Mouse (Mus musculus): ENCODE measurements around the gene Chrm3.

Chrm3 gene

DNA sequence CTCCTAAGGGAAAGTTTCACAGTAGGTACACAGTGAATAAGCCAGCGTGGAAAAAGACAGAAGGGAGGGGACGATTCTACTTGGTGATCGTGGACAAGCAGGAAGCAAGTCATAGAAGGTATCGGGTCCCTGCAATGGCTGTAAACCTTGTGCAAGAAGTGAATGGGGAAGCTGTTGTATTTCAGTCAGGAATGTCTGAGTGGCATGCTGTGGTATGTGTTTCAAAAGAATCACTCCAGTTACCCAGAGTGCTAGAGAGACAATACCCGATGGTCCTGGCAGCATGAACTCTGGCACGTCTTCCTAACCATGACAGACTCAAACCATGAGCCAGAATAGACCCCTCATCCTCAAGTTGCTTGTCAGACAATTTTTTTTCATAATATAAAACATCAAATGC, 375.0 kb downstream of the Chrm3 start:
- no peak for DNase-seq (ENCODE audit: low spot score)

DNA sequence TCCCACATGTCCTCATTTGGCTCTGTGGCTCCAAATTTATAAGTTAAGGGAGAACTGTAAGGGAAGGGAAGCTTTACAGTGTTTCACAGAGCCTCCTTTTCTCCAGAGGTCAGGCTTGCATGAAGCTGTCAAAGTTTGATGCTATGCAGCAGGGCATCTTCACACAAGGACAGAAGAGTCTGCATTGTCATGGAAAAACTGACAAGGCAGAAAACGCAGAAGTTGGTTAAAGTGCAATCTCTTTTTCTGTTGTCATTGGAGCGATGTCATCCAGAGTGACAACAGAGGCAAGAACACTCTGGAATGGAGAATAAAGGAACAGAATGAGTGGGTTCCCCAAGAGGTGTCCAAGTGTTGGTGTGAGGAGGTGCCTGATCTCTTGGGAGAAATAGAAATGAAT, 377.4 kb downstream of the Chrm3 start:
- DNase-seq (ENCODE audit: low spot score) = no peak

DNA sequence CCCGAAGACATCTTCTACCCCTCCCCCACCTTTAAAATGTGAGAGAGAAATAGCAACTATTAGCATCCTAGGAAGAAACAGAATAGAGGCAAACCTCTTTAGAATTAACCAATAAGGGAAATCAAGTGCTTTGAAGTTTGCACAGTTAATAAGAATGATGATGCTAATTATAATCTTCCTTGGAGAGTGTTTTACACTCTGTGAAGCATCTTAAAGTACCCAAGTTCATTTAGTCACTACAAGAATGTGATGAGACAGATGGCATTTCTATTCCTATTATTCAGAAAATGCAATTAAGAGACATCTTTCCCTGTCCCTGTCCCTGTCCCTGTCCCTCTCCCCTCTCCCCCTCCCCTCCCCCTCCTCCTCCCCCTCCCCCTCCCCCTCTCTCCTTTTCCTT, 382.9 kb downstream of the Chrm3 start:
- DNase-seq (ENCODE audit: low spot score) = no peak

DNA sequence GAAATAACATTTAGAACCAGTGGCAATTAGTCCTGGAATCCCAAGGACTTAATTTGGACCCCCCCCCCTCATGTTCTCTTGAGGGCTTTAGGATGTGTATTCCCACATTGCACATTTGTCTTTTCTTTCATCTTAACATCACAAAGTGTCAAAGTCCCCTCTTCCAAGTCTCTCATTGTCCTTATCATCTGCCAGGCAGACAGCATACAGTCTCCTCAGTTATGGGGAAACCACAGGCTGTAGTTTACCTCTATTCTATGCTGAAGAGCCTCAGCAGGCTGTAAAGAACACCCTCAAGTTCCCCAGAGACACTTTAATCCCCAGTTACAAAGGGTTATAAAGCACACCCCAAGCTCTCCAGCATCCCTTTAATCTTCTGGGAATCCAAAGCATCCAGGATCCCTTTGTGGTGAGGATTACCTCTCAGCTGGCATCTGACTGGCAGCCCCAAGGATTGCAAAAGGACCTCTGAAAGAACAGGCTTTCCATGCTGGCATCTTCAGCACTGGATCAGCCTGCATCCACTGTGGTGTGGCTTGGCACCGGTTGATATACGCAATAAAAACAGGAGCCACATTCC, 386.8 kb downstream of the Chrm3 start:
- DNase-seq (ENCODE audit: low spot score) = no peak

DNA sequence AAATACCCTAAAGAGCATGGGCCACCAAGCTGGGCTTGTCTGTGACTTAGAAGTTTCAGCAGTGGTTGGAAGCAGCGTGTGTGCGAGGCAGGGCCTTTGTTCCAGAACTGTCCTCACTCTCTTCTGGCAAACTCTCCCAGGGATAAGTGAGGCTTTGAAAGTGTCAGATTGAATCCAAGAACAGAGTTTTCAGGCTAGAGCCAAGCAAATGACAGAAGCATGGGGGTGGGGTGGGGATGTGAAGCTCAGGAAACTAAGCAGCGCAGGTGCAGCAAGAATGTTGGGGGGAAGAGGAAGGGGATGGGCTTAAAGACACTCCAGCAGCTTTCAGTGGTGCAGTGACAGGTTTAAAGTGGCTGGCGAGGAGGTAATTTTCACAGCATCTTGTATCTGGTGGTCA, 388.8 kb downstream of the Chrm3 start:
- no peak for DNase-seq (ENCODE audit: low spot score)

DNA sequence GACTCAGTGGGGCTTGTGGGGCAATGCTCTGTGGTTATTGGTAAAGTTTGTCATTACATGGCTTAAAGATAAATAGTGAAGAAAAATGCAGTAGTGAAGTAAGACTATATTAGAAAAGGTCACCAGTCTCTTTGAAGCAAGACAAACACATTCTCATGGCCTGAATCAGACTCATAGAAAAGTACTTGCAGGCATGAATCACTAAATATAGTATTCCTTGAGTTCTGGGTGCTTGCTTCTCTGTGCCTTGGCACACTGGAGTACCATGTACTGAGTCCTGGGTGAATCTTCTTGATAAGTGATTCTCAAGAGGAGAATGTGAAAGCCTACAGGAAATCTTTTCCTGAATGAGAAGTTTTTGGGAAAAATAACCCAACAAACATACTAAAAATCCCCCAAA, 408.0 kb downstream of the Chrm3 start:
- no peak for DNase-seq (ENCODE audit: low spot score)

DNA sequence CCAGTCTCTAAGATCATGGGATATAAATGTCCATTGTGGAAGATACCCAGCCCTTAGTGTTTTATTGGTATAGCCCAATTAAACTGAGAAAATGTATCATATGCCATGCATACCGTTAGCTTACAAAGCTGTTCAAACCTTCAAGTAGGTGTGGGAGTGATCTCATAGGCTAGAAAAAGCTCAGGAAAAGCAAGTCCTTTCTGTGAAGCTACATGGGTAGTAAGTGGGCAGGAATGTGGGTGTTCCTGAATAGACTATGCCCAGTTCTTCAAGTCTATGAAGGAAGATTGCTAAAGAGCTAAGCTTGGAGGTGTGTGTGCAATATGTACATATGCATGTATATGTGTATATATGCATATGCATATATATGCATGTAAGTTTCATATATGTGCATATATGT, 409.3 kb downstream of the Chrm3 start:
- no peak for DNase-seq (ENCODE audit: low spot score)

DNA sequence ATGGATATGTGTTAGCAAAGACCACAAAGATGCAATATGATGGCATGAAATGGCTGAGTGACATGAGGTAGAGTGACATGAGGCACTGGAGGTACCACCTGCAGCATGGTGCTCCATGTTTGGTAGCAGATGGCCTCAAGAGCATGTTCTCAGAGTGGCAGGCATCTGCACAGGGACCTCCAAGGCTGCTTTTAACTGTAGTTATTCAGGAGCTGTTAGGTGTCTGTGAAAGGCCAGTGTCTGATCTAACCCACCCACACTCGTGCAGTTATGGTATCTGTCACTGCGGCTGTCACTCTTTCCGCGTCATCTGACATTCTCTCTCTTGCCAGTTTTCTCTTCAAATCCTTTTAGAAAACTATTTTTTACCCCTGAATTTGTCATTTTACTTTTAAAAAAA, 411.6 kb downstream of the Chrm3 start:
- no peak for DNase-seq (ENCODE audit: low spot score)

DNA sequence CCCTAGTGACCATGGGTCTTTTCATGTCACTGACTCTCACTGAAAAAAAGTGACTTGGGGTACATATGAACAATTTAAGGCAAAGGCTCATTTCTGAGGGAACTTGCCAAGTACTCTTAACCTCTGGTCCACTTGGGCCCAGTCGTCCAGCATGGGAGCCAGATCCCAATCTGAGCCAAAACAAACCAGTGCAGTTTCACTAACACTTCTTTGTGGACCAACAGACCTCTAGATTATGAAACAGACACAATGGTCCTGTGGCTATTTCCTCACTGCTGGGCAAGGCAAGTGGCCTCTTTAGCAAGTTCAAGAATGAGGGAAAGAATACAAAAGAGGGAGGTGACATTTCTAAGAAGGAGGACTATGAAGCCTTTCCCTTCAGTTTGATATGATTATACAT, 420.5 kb downstream of the Chrm3 start:
- no peak for DNase-seq (ENCODE audit: low spot score)

DNA sequence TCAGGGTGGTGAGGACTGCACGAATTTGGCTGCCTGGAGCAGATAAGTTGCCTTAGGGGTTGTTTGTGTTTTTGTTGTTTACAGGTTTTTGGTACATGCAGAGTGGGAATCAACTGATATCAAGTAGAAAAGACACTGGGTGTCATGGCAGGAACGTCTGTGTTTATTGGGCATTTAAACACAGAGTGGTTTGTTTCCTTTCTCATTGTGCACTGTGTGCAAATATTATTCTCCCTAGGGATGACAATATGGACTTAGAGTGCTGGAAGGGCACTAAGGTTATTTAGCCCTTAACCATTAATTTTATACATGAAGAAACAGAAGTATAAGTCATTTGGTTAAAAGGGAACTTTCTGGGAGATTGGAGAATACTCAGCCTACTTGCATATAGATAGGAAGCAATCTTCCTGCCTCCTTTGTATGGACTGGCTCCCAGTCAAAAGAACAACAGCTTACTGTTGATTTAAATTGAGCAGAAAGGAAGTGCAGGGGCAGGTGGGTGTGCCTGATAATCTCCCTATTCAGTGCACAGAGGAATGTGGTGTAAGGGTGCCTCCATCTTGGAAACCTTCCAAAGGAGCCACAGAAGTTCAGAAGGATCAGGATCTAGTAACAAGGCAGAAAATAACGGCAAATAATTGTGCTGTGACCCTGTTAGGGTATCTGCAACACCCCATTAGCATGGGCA, 421.7 kb downstream of the Chrm3 start:
- no peak for DNase-seq (ENCODE audit: low spot score)

DNA sequence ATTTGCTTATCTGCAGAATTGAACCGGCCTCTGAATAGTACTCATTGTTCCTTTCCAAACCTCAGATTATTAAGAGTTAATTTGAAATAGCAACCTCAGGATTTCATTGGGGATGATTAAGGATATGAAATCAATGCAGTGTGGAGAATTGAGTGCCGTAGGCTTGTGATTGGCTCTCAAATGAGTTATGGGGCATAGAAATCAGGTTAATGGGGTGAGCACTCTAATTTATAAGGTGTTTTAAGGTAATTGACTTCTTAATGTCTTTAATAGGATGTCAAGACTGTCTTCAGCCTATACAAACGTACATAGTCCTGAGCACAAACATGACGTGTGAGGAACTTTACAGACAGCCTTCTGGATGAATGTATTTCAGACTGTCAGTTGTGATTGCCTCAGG, 427.9 kb downstream of the Chrm3 start:
- no peak for DNase-seq (ENCODE audit: low spot score)

DNA sequence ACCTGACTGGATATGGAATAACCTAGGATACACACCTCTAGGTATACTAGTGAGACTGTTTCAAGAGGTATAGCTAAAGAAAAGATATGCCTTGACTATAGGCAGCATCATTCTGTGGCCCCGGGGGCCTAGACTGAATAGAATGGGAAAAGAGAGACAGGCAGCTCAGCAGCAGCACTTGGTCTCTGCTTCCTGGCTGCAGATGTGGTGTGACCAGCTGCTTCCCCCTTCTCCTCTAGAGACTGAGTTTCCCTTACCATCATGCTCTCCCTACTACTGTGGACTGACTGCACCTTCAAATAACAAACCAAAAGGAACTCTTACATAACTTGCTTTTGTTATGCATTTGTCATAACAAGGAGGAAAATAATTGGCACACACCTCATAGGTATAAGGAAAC, 430.0 kb downstream of the Chrm3 start:
- no peak for DNase-seq (ENCODE audit: low spot score)

DNA sequence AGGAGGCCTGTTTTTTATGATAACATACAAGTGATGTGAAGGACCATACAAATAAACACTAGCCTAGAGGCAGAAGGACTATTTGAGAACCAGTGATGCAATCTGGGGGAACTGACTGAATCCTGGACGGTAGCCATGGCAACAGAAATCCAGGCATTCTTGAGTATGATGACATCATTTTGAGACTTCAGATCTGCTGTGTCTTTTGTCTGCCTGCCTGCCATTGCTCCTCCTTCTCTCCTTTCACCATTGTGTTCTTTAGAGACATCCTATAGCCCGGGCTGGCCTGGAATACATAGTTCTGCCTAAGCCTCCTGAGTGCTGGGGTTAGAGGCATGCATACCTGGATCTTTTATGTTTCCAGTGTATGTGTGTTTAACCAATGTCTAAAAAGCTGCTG, 430.7 kb downstream of the Chrm3 start:
- no peak for DNase-seq (ENCODE audit: low spot score)

DNA sequence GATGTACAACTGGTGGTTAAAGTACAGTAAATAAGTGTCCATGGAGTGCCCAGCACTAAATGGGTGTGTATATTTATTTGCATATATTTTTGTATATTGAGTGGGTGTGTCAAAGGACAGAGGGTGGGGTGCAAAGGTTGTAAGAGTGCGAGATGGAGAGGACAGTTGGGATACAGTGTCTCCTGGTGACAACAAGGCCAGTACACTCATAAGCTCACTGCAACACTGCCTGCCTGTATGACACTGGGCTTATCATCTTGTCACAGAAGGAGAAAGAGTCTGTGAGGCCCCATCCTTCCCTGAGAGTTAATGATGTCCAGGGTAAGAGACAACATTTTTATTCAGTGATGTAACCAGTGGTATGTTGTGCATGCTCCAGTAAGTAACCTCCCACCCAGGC, 439.5 kb downstream of the Chrm3 start:
- no peak for DNase-seq (ENCODE audit: low spot score)

DNA sequence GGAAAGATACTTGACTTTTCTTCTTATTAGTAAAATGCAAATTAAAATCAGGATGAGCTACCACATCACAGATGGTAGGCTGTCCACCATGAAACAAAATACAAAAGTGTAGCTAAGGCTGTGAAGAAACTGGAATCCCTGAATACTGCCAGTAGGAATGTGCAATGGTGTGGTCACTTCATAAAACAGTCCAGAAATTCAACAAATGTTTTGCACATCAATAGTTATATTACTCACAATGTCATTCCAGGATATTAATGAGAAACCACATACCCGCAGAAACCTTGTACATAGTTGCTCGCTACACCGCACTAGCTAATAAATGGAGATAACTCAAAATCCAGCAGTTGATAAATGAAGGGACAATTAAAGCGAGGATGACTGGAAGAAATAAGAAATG, 447.9 kb downstream of the Chrm3 start:
- no peak for DNase-seq (ENCODE audit: low spot score)

DNA sequence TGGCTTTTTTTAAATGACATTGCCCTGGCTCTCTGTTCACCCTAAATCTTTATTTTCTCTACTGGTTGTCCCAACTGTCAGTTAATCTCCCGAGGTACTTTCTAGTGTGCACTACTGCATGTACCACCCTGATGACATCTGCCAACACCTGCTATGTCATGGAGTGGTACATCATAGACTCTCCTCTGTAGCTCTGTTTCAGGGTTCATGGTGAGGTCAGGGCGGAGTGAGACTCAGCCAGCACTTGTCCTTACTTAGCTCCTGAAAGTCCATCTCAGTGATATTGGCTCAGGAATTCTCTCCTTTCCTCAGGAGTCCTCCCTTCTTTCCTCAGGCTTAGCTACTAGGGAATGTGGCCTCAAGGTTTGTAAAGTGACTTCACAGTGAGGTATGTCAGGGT, 451.9 kb downstream of the Chrm3 start:
- DNase-seq (ENCODE audit: low spot score) = no peak

DNA sequence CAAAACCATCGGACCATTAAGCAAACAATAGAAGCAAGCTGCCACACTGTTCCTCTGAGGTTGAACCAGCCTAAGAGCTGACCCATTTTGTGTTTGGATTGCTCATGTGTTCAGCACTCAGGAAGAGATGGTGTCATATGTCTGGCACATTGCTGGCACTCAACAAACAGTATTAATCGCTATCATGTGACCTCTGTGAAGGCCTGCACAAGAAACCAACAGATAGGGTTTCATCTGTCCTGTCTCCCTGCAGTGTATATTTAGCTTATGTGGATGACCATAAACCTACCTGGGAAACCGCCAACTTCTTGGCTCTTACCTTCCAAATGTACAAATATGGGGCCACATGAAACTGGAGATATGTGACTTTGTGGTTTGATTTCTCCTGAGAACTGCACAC, 453.4 kb downstream of the Chrm3 start:
- no peak for DNase-seq (ENCODE audit: low spot score)

DNA sequence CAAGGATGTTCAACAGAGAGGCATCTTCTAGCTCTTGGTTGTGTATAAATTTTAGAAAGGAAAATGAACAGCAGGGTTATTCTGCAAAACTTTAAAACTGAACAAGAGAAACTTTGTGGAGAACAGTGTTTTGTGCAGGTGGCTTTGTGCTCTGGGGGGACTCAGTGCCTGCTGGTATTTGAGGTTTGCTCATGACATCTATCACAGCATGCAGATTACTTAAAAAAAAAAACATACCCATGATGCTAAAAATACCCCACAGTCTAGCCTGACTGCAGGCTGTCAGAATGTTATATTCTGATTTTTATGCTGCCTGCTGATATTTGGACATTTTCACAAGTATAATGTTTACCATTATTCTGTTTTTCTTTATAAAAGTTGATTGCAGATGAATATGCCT, 456.2 kb downstream of the Chrm3 start:
- no peak for DNase-seq (ENCODE audit: low spot score)

DNA sequence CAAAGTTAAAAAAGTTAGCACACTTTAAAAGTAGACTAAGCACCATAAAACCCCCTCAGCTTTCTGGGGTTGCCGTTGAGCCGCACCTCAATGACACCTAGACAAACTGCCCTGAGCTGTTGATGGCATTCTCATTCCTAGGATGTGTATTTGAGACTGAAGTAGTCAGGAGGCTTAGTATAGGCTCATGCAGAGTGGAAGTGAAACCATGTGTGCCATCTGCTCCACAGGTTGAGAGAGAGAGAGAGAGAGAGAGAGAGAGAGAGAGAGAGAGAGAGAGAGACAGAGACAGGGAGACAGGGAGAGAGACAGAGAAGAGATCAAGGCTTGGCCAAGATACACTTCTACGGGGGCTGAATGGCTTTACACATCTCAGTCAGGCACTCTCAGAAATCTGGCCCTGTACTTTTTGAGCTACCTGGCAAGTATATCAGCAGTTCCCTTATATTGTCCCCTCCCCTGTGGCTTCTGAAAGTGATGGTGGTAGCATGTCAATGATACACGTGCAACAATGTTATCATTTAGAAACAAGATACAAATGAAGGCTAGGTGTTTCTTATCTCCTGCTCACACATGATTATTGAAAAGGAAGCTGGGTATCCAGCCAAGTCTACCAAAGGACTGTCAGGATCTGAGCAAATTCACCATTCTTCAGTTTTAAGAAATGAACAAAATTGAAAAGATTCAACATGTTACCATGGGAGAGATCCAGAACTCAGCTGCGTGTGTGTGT, 459.8 kb downstream of the Chrm3 start:
- no peak for DNase-seq (ENCODE audit: low spot score)

DNA sequence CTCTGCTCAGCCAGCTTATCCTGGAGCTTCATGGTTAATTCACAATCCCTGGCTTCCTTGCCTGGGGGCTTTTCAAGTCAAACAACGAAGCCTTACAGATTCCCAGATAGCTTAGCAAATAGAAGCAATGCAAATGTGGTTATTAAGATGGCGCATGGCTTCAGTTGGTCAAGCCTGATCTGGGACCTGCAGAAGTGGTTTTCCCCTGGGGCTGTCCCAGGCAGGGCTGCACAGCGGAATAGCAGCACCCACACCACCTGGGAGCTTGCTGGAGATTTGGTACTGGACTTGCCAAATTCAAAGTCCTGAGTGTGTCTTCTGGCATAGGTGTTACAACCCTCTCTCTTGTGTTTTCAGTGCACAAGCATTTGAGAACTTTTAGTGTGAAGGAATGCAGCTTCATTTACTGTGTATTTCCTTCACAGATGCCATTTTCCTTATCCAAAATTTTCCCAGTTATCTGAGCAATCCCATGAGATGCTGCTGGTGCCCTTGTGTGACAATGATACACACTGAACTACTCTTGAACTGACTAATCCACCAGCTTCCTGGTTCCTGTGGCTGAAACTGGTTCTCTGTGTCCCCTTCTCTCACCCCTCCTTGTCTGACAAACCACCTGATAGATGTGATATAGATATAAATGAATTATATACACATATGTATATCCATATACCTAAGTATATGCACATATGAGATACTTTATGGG, 461.8 kb downstream of the Chrm3 start:
- DNase-seq (ENCODE audit: low spot score) = no peak

DNA sequence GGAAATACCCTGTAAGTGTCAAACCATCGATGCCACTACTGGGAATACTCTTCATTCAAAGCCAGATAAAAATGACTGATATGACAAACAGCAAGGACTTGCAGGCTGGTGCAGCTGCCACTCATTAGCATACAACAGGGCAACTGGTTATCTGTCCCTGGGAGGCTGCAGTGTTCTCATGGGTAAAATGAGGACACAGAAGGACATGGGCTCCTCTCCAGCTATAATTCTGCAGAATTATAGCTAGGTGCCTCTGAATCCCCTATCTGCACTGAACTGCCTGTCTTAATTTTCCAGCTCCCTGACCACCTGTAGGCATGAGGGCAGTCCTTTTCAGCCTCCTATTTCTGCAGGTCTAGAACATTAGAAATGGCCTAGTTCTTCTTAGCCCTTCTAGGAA, 463.4 kb downstream of the Chrm3 start:
- no peak for DNase-seq (ENCODE audit: low spot score)

DNA sequence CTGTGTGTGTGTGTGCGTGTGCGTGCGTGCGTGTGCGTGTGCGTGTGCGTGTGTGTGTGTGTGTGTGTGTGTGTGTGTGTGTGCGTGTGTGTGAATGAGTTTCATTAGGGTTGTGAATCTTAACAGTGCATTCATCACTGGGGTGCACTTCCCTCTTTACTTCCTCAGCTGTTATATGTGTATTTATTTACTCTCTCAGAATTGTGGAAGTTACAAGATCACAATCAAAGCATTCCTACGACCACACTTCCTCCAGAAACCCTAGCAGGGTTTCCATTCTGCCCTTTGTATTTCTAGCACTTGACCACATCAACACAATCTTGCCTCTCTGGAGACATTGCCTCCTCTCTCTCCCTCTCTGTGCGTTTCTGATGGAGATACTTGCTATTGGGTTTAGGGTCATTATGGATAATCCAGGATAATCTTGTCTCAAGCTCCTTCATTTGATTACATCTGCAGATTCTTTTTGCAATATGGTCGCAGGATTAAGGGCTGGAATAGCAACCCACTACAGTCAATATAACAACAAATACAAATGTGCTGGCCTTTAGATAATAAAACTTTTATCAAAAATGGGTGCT, 465.5 kb downstream of the Chrm3 start:
- DNase-seq (ENCODE audit: low spot score) = no peak

DNA sequence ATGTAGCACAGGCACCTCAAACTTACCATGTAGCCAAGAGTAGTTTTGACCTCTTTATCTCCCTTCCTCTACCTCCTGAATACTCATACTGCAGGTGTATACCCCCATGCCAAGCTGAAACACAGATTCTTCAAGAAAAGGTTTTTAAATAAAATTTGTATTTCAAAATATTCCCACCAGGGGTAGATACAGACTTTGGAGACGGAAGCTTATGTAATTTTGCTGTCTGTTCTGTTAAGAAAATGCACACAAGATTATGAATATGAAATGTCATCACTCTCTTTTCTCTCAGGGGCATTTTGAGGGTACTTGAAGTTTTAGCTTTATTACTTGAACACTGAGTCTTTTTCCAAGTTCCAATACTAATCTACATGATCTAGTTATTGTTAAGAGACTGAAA, 469.6 kb downstream of the Chrm3 start:
- DNase-seq (ENCODE audit: low spot score) = no peak

All from yolk sac, embryonic 10.5 days (tissue).